Mouse (Mus musculus) heart, adult 2 months (tissue): Measurements from ENCODE around the gene Rad17. TPM values are rescaled to one million over a fixed set of nuclear protein-coding genes. Genes with fewer than 3 reads are reported as not detected.
A peak's percentile ranks its signal among the peaks of the same experiment; 100 is the strongest.

ENCODE experiments used
- DNase-seq, 2 experiments: peaks; one replicate each; pipeline ENCODE4 v3.0.0; 2021
- H3K27ac ChIP-seq: fragments of 200-600 bp; 2 replicates; pipeline ENCODE4 v1.8.1; 2022
- H3K27me3 ChIP-seq: fragments of 200-500 bp; 2 replicates; pipeline ENCODE4 v1.6.1; 2012; ENCODE audit warnings: mild to moderate bottlenecking, low read length, inconsistent platforms, mixed read lengths; ENCODE audit not compliant: control insufficient read depth, insufficient read depth
- H3K36me3 ChIP-seq: fragments of 200-500 bp; 2 replicates; pipeline ENCODE4 v1.6.1; 2012; ENCODE audit warnings: low read length, inconsistent platforms; ENCODE audit not compliant: control insufficient read depth, insufficient read depth
- H3K4me1 ChIP-seq: fragments of 200-500 bp; 2 replicates; pipeline ENCODE4 v1.6.1; 2011; ENCODE audit warnings: low read length; ENCODE audit not compliant: control insufficient read depth, insufficient read depth
- H3K4me3 ChIP-seq: fragments of 200-600 bp; 2 replicates; pipeline ENCODE4 v1.8.1; 2022
- H3K79me2 ChIP-seq: fragments of 200-500 bp; replicated peaks from 2 replicates; pipeline ENCODE4 v1.6.1; 2012; ENCODE audit warnings: mild to moderate bottlenecking, inconsistent platforms, low read length, moderate library complexity, mixed read lengths; ENCODE audit not compliant: control insufficient read depth, insufficient read depth
- H3K9ac ChIP-seq: fragments of 200-500 bp; 2 replicates; pipeline ENCODE4 v1.6.1; 2012; ENCODE audit warnings: low read depth, mild to moderate bottlenecking, control low read depth, inconsistent platforms, low read length, mixed read lengths
- CTCF ChIP-seq: fragments of 200-600 bp; IDR thresholded peaks from 2 replicates; pipeline ENCODE4 v1.8.1; 2022; ENCODE audit warnings: antibody characterized with exemption, mild to moderate bottlenecking, moderate library complexity
- EP300 ChIP-seq: fragments of 200-500 bp; IDR thresholded peaks from 2 replicates; pipeline ENCODE4 v1.6.1; 2011; ENCODE audit warnings: low read depth, low read length, control low read depth; ENCODE audit not compliant: insufficient read depth
- POLR2A ChIP-seq: fragments of 200-500 bp; IDR thresholded peaks from 2 replicates; pipeline ENCODE4 v1.6.1; 2011; ENCODE audit warnings: mild to moderate bottlenecking, low read depth, low read length, control low read depth; ENCODE audit not compliant: insufficient read depth
- WGBS: fragments of 180-500 bp; shearing (Covaris S2); methylation state at CpG from one replicate; pipeline ENCODE4 v1.1.7; 2018; 5-methylcytosine and 5-hydroxymethylcytosine counted together
- intact Hi-C: fragments of 180-260 bp; cut with DNase I; formaldehyde crosslinking; loops from one replicate; pipeline ENCODE4 v1.15.1; 2025
- polyA plus RNA-seq: library from polyadenylated mRNA; depleted of rRNA; stranded (reverse); fragments of >200 nt; gene quantifications from 2 replicates; pipeline ENCODE4 v1.2.3, GENCODE M21; 2012
- total RNA-seq, 2 experiments: library from RNA; stranded (reverse); gene quantifications; 2 replicates each; pipeline ENCODE4 v1.2.3; 2021

Gene Rad17
- total and polyA plus RNA-seq, 3 experiments, result 5.6 to 15.0 (median 15.0) TPM

DNA sequence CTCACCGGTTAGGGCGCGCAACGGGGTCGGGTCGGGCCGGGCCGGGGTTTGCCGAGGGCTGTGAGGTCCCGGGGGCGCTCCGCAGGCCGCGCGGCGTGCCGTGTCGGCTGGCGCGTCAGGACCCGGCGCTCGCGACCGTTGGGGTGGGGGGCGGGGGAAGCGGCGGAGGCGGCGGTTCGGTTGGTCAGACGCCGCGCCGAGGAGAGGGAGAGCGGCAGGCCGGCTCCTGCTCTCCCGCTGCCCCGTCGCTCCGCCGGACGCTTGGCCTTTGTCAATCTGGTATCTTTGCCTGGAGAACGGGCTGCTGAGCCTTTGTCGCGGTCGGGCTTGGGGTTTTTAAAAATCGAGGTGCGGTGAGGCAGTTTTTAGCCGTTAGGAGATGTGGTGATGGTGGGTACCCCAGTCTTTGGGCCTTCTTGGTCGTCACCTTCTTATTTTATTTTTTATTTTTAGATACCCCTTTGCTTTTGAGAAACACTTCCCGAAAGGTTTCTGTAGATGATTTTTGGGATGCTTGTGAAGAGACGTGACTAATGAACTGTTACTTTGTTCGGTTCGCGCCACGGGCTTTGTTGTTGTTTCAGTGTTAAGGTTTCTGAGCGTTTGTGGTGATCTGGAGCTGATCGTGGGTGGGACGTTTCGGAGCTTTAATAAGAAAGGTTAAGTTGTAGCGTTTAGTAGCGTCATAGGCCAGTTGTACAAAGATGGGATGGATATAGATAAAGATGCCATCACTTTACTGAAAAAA, 762 bp upstream of the Rad17 start, which contains the start of gene Taf9:
Gene Taf9, plus strand, starts transcription at position 141 of the 748 bp plus-strand sequence.
- under 1% methylated on average over 60 of the region's 63 CpGs for WGBS
- no peaks in the 10 kb centered on the region for H3K27me3 ChIP-seq
- H3K4me1 ChIP-seq, result peaks cover 3% of the 10 kb centered on the region
- peak within 1 kb of the TSS; percentile 99 for H3K27ac ChIP-seq
- DNase-seq, result no peak
- intact Hi-C loops, result loop anchor here (5.0 kb wide), 3 partner anchors 81 to 529 kb away; partner anchors contain the start of genes Cdk7, Gtf2h2 and Smn1
- H3K9ac ChIP-seq, result peak within 1 kb of the TSS; percentile 85
- TF ChIP-seq CTCF, result no peak
- no peak for TF ChIP-seq POLR2A
- TF ChIP-seq EP300, result no peak
- peak within 1 kb of the TSS; percentile 98 for H3K4me3 ChIP-seq
- H3K36me3 ChIP-seq, result peaks cover 4% of the 10 kb centered on the region
- H3K79me2 ChIP-seq, result peaks cover 2% of the 10 kb centered on the region; the same call in 1 of the 2 replicates

DNA sequence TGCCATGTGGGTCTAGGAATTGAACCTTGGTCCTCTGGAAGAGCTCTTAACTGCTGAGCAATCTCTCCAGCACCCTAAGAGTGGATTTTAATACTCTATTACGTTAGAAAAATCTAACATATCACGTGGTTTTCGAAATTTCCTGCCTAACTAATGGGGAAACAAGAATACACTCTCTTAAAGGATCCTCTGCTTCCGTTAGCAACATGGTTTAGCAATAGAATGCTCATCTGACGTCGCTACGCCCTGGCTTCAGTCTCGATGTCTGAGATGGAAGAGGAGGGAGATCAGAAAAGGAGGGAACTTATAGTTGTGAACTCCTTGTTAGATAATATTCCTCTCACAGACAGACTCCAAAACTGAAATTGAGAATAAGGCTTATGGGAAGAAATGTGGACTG, 2.6 kb downstream of the Rad17 start:
- Histone ChIP-seq H3K9ac (no peak overlapping the region), H3K4me3 (no peak overlapping the region), H3K27me3 (no peaks in the 10 kb centered on the region), H3K4me1 (peaks cover 3% of the 10 kb centered on the region), H3K36me3 (peaks cover 17% of the 10 kb centered on the region), H3K27ac (no peak overlapping the region), H3K79me2 (peaks cover 2% of the 10 kb centered on the region; the same call in 1 of the 2 replicates)
- intact Hi-C loops, result no loop called here
- TF ChIP-seq CTCF, result no peak
- TF ChIP-seq POLR2A, result no peak
- TF ChIP-seq EP300, result no peak
- no peak for DNase-seq
- WGBS, result 87% methylated on average over 8 of the region's 8 CpGs

DNA sequence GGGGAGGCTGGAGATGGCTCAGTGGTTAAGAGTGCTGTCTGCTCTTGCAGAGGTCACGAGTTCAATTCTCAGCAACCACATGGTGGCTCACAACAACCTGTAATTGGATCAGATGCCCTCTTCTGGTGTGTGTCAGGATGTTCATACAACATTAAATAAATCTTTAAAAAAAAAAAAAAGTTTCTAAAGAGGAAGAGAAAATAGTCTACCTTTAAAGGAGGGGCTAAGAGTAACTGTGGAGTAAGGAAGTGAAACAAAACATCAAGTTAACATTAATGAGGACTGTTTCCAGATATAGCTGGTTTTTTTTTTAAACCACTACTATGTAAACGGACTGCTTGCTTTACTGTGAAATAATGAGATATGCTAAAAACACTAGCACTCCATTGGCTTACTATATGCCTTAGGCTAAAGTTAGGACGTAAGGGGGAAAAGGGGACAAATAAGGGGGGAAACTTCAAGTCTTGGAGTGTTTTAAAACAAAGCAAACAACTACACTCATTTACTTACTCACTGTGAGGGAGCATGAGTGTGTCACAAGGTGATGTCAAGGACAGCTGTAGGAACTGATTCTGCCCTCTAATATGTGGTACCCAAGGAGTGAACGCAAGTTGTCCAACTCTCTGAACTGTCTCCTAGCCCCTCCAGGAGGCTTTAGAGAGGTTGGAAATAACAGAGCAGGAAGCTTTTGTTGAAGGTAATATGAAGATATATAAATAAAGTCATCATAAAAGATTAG, 8.2 kb downstream of the Rad17 start:
- TF ChIP-seq CTCF (no peak), POLR2A (no peak), EP300 (no peak)
- peaks cover 18% of the 10 kb centered on the region for H3K36me3 ChIP-seq

DNA sequence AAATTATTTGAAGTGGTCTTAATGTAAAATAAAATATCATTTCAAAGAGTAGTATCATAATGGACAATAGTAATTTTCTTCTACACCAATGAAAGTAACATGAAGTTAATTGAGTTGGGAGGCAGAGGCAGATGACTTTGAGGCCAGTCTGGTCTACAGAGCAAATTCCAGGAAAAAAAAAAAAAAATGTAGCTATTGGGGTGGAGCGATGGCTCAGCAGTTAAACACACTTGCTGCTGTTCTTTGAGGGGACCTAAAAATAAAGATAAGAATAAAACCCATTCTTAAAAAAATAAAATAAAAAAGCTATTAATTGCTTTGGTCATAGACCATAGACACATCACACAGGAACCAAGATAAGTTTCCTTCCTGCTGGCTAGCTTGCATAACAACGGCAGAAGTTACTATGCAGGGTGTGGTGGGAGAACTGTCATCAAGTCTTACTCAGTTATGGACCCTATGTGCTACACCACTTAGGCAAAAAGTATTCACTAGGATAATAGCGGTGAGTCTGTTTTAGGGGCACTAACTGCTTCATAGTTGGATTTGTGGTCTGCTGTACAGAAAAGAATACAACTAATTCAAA, 16.7 kb downstream of the Rad17 start:
- Histone ChIP-seq H3K4me3 (no peak overlapping the region), H3K4me1 (no peaks in the 10 kb centered on the region), H3K79me2 (no peaks in the 10 kb centered on the region), H3K27ac (no peak overlapping the region), H3K27me3 (no peaks in the 10 kb centered on the region), H3K9ac (no peak overlapping the region), H3K36me3 (no peaks in the 10 kb centered on the region; the same call in none of the 2 replicates)
- DNase-seq, result no peak
- 53% methylated on average over 3 of the region's 3 CpGs for WGBS
- intact Hi-C loops, result no loop called here
- TF ChIP-seq POLR2A (no peak), CTCF (no peak), EP300 (no peak)

More for the DNA sequence above, 8.2 kb downstream of the Rad17 start:
- intact Hi-C loops, result no loop called here
- H3K27ac ChIP-seq, result no peak overlapping the region
- WGBS, result 90% methylated on average over 4 of the region's 4 CpGs
- no peaks in the 10 kb centered on the region for H3K4me1 ChIP-seq
- H3K9ac ChIP-seq, result no peak overlapping the region
- H3K4me3 ChIP-seq, result no peak overlapping the region
- no peaks in the 10 kb centered on the region for H3K79me2 ChIP-seq
- DNase-seq, result no peak
- H3K27me3 ChIP-seq, result no peaks in the 10 kb centered on the region

DNA sequence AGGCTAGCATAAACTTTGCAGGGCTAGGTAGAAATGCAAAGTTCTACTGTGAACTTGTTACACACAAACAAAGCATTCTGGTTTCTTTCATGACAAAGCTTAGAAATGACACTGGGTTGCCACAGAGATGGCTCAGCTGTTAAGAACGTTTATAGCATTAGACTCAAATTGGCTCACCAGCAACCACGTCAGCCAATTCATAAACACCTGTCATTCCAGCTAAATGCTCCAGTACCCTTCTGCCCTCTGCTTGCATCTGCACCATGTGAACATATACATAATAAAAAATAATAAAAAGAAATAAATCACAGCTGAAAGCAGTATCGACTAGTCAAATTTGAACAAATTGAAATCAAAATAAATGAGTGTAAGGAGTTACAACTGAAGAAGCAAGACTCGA, 28.6 kb downstream of the Rad17 start:
- Histone ChIP-seq H3K4me1 (no peaks in the 10 kb centered on the region), H3K9ac (no peak overlapping the region), H3K27ac (no peak overlapping the region), H3K4me3 (no peak overlapping the region), H3K36me3 (no peaks in the 10 kb centered on the region; the same call in none of the 2 replicates), H3K79me2 (no peaks in the 10 kb centered on the region), H3K27me3 (no peaks in the 10 kb centered on the region)
- DNase-seq, result no peak
- WGBS, result 85% methylated on average over 4 of the region's 4 CpGs
- intact Hi-C loops, result no loop called here
- TF ChIP-seq CTCF (no peak), POLR2A (no peak), EP300 (no peak)
